25 mouse cellular contexts compared by ENCODE assay signal in the genomic region with DNA sequence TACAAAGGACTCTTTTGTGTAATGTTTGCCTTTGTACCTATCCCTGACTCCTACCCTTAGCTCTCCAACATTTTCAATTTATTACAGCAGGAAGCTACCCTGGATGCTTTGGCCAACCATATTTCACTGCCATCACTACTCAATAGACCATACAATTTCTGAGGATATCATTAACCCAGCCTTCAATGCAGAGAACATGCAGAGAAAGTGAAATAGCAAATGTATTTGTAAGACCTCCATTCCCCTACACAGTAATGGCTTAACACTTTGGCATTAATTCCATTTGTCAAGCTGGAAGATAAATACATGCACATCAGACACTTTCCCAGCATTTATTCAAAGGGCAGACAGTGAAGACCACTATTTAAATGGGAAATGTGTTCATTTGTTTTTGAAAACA.
DNase-seq lines count a peak whose midpoint lies in the region; ATAC-seq lines count a peak whose summit lies in the region.
"Had no signal": no experiment of that assay in that cellular context is flagged by ENCODE, and none has a peak within 500 bp of the region (broad histone marks: within the 10 kb centered on the region; RNA-seq: fewer than 3 reads in every experiment).

No protein-coding gene starts in this region.

- H3K4me2 ChIP-seq in forebrain, embryonic 16.5 days (ENCODE audit: low read length), result no peak overlapping the region
- H3K4me2 ChIP-seq in forebrain, embryonic 15.5 days (replicated peaks), result no peak overlapping the region
- no peak overlapping the region for H3K4me2 ChIP-seq in neural tube, embryonic 12.5 days (replicated peaks)
- H3K4me2 ChIP-seq in neural tube, embryonic 13.5 days, result no peak overlapping the region
- H3K4me2 ChIP-seq: embryonic facial prominence, embryonic 13.5 days; heart, embryonic 13.5 days; hindbrain, embryonic 12.5 days; intestine, embryonic 15.5 days had no signal

- H3K27me3 ChIP-seq in forebrain, embryonic 16.5 days (replicated peaks; ENCODE audit: control insufficient read depth, insufficient read depth, low read length), result no peaks in the 10 kb centered on the region
- no peaks in the 10 kb centered on the region for H3K27me3 ChIP-seq in forebrain, embryonic 15.5 days
- H3K27me3 ChIP-seq in neural tube, embryonic 12.5 days (replicated peaks), result no peaks in the 10 kb centered on the region
- no peaks in the 10 kb centered on the region for H3K27me3 ChIP-seq in neural tube, embryonic 13.5 days
- H3K27me3 ChIP-seq: embryonic facial prominence, embryonic 13.5 days; heart, embryonic 13.5 days; hindbrain, embryonic 12.5 days; intestine, embryonic 15.5 days had no signal

- H3K27ac ChIP-seq in forebrain, embryonic 16.5 days (ENCODE audit: low read length), result no peak overlapping the region
- H3K27ac ChIP-seq in forebrain, embryonic 15.5 days (replicated peaks), result no peak overlapping the region
- H3K27ac ChIP-seq in neural tube, embryonic 12.5 days, result no peak overlapping the region
- no peak overlapping the region for H3K27ac ChIP-seq in neural tube, embryonic 13.5 days (replicated peaks)
- H3K27ac ChIP-seq: embryonic facial prominence, embryonic 10.5 days; embryonic facial prominence, embryonic 13.5 days; heart, embryonic 13.5 days; hindbrain, embryonic 12.5 days; intestine, embryonic 15.5 days had no signal

- no peaks in the 10 kb centered on the region for H3K4me1 ChIP-seq in forebrain, embryonic 16.5 days (replicated peaks; ENCODE audit: control insufficient read depth, insufficient read depth, low read length)
- H3K4me1 ChIP-seq in forebrain, embryonic 15.5 days, result no peaks in the 10 kb centered on the region
- no peaks in the 10 kb centered on the region for H3K4me1 ChIP-seq in neural tube, embryonic 12.5 days
- 0 out of 2 replicates have a peak, but pooled peaks cover 6% of the 10 kb centered on the region for H3K4me1 ChIP-seq in neural tube, embryonic 13.5 days (replicated peaks)
- H3K4me1 ChIP-seq: embryonic facial prominence, embryonic 10.5 days; embryonic facial prominence, embryonic 13.5 days; intestine, embryonic 15.5 days had no signal

- H3K9ac ChIP-seq in forebrain, embryonic 16.5 days (replicated peaks; ENCODE audit: low read depth, low read length), result no peak overlapping the region
- no peak overlapping the region for H3K9ac ChIP-seq in forebrain, embryonic 15.5 days (replicated peaks)
- H3K9ac ChIP-seq in neural tube, embryonic 12.5 days, result no peak overlapping the region
- no peak overlapping the region for H3K9ac ChIP-seq in neural tube, embryonic 13.5 days
- H3K9ac ChIP-seq: embryonic facial prominence, embryonic 13.5 days; heart, embryonic 13.5 days; hindbrain, embryonic 12.5 days; intestine, embryonic 15.5 days had no signal

- ATAC-seq in forebrain, embryonic 16.5 days, result peak; percentile 31; the same call in 1 of the 2 replicates
- no peak for ATAC-seq in forebrain, embryonic 15.5 days (replicated peaks)
- peak; percentile 44; the same call in 1 of the 2 replicates for ATAC-seq in neural tube, embryonic 12.5 days (ENCODE audit: low FRiP score, low read depth)
- ATAC-seq in neural tube, embryonic 13.5 days (ENCODE audit: low read depth), result peak; percentile 50; the same call in 1 of the 2 replicates
- ATAC-seq: CD4-positive, CD25-positive, alpha-beta regulatory T cell, adult 4 months; hindbrain, embryonic 16.5 days; intestine, embryonic 15.5 days had no signal

- no peaks in the 10 kb centered on the region for H3K36me3 ChIP-seq in forebrain, embryonic 16.5 days (ENCODE audit: control insufficient read depth, insufficient read depth)
- H3K36me3 ChIP-seq in forebrain, embryonic 15.5 days, result no peaks in the 10 kb centered on the region
- no peaks in the 10 kb centered on the region for H3K36me3 ChIP-seq in neural tube, embryonic 12.5 days
- no peaks in the 10 kb centered on the region for H3K36me3 ChIP-seq in neural tube, embryonic 13.5 days
- H3K36me3 ChIP-seq: embryonic facial prominence, embryonic 10.5 days; embryonic facial prominence, embryonic 13.5 days; heart, embryonic 13.5 days; hindbrain, embryonic 12.5 days; intestine, embryonic 15.5 days had no signal

- DNase-seq in neural tube, embryonic 10.5 days (ENCODE audit: extremely low spot score, low spot score), result no peak
- no peak for DNase-seq in spleen, adult 12 weeks (ENCODE audit: low spot score)
- DNase-seq: adrenal gland, adult 2 months; adrenal gland, postnatal 14 days; cerebellum, adult 11-12 months; cerebellum, adult 8-10 months; cerebellum, postnatal 10 days; cerebellum, postnatal 36 days; embryo, embryonic 11 days; gastrocnemius, postnatal 25 days; heart, adult 18-20 months; heart, postnatal 14 days; heart, postnatal 4 days had no signal

- no peak overlapping the region for H3K4me3 ChIP-seq in forebrain, embryonic 16.5 days (replicated peaks; ENCODE audit: low read length)
- H3K4me3 ChIP-seq in forebrain, embryonic 15.5 days, result no peak overlapping the region
- no peak overlapping the region for H3K4me3 ChIP-seq in neural tube, embryonic 12.5 days
- H3K4me3 ChIP-seq in neural tube, embryonic 13.5 days, result no peak overlapping the region
- H3K4me3 ChIP-seq: embryonic facial prominence, embryonic 10.5 days; embryonic facial prominence, embryonic 13.5 days; erythroblast, embryonic 14.5 days; heart, embryonic 13.5 days; hindbrain, embryonic 12.5 days; intestine, embryonic 15.5 days had no signal

- H3K9me3 ChIP-seq in forebrain, embryonic 16.5 days (ENCODE audit: control insufficient read depth, low read length), result no peaks in the 10 kb centered on the region
- no peaks in the 10 kb centered on the region for H3K9me3 ChIP-seq in forebrain, embryonic 15.5 days
- H3K9me3 ChIP-seq in neural tube, embryonic 12.5 days, result no peaks in the 10 kb centered on the region
- H3K9me3 ChIP-seq in neural tube, embryonic 13.5 days, result no peaks in the 10 kb centered on the region
- H3K9me3 ChIP-seq: embryonic facial prominence, embryonic 10.5 days; embryonic facial prominence, embryonic 13.5 days; heart, embryonic 13.5 days; hindbrain, embryonic 12.5 days; intestine, embryonic 15.5 days had no signal
